Mouse (Mus musculus) hematopoietic stem cell, adult 5-6 weeks (primary cell): Measurements from ENCODE around the gene Tspan2. TPM values are rescaled to one million over a fixed set of nuclear protein-coding genes. Genes with fewer than 3 reads are reported as not detected.

Experiments
- ATAC-seq, 2 experiments: fragments of 125-278 bp in 1 of 2; replicated peaks in 1 of 2; 2 replicates each; pipeline ENCODE4 v1.8.0; 2016 to 2017; ENCODE audit warnings: inconsistent platforms in 2 of 2, mild to moderate bottlenecking in 2 of 2, moderate number of reproducible peaks in 2 of 2, low read depth in 1 of 2, moderate TSS enrichment in 1 of 2; ENCODE audit not compliant: low FRiP score in 2 of 2, poor library complexity in 2 of 2, severe bottlenecking in 2 of 2, insufficient read depth in 1 of 2, low TSS enrichment in 1 of 2
- total RNA-seq: library from RNA; stranded (forward); fragments of 172-1452, 232-1000 nt; gene quantifications from 2 replicates; pipeline ENCODE4 v1.2.3, GENCODE M21; 2017

Gene Tspan2
- total RNA-seq, 1 experiment from 2014 or later, result 20.6 TPM

DNA sequence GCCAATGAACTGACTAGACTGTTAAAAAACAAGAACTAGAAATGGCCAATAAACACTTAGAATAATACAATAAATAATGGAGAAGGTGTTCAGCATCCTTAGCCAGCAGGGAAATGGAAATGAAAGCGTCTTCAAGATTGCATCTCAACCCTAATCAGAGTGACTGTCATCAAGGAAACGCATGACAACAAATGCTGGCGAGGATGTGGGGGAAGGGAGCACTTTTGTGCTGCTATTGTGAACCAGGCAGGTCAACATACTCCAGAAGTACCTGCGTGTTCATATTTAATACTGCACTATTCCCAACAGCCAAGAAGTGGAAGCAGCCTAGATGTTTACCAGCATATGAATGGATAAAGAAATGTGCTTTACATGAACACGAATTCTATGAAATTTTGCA is 4.9 kb upstream of the Tspan2 start:
- no peak for ATAC-seq

DNA sequence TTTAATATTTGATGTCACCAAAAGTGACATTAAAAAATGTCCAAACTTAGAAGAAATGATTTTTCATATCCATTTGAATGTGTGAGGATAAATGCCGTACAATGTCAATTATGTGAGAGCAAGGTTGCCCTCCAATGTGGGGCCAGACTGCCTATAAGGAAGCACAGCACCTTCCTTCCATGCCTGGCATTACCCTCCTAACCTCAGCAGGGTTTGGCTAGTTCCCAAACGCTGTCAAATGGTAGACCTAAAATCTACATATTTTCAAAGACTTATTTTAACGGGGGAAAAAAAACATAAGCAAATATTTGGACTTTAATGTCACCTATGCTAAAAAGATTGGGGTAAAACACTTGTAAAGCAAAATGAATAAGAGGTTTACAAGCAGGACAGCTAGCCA is 3.2 kb upstream of the Tspan2 start:
- ATAC-seq, result peak in 1 of 2 experiments; percentile 35; a peak in 1 of 4 replicates

DNA sequence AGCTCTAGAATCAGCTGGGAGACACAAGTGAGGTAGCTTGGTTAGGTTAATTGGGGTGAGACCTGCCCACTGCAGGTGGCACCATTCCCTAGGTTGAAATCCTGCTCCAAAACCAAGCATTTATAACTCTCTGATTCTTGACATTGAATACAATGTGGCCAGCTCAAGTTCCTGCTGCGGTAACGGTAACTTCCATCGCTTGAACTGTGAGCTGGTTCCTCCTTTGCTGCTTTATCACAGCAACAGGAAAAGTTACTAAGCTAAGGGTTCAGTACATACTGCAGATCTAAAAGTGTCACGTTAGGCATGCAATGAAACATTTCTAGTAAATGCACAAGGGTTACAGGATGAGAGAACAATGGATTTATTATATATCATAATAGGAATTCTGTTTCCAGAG is 1.7 kb upstream of the Tspan2 start:
- peak; percentile 68 to 70 for ATAC-seq

DNA sequence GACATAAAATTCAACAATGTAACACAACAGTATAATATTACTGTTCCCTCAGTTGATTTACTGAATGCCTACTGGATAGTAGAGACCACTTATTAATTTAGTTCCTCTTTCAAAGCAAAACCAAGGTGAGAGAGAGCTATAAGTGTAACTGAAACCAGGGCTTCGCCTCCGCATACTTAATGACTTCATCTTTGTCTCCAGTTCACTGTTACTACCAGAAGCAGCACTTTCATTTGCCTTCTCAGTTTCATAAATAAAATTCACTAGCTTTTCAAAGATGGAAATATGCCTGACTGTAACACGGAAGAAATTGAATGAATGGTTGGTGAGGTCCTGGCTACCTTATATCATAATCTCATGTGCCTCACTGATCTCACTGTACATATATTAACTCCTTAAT is 1.3 kb upstream of the Tspan2 start:
- ATAC-seq, result peak; percentile 39 to 49; a peak in 3 of 4 replicates

DNA sequence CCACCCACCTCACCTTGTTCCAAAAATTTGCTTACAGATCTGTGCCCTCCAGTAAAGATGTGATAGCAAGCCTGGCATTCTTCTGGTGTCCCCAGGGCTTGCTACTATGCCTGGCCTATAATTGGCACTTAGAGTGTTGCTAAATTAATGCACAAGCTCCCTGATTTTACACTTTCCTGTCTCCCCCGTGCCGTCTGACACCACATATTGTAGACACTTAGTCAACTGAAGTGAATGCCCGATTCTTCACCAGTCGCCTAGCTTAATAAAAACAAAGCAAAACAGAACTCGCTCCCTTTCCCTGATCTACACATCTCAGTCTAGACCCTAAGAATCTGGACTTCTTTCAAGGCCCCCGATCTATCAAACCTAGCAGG is 405 bp upstream of the Tspan2 start:
- no peak for ATAC-seq

DNA sequence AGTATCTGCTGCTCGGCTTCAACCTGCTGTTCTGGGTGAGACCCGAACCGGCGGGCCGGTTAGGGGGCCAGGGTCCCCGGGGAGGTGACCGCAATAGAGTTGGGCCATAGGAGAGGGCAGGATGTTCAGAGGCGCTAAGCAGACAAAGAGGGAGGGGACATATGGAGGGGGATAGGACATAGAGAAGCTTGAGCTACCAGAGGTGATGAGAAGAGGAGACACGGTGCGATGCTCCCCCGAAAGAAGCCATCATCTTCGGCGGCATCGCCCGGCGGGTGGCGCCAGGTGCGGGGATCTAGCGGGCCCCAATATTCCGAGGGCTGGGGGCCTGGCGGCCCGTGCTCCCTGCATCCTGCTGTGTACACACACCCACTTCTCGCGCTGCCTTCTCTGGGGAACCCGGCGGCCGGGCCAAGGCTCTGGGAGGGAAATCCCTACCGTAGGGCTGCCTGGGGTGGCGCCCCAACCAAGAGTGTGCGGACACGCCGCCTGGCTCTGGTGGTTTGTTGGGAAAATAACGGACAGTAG is 766 bp downstream of the Tspan2 start:
- 0 out of 4 replicates have a peak, but pooled peaks of 1 of the 2 experiments have one; percentile 4 for ATAC-seq

DNA sequence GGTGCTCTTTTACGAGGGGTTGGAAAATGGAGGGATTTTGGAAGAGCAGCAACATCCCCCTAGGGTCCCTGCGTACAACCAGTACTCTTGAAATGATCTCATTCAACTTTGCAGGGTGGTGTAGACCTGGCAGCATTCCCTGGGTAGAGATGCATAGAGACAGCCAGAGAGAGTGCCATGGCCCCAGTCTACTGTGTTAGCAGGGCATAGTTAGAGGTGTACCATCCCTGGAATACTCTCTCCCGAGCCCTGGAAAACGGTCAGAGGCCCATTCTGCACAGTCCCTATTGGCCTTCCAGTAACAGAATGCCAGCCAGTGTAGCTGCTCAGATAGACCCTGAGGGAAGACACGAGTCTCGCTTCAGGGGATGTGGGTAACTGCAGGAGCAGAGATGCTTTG is 1.3 kb downstream of the Tspan2 start:
- no peak for ATAC-seq

DNA sequence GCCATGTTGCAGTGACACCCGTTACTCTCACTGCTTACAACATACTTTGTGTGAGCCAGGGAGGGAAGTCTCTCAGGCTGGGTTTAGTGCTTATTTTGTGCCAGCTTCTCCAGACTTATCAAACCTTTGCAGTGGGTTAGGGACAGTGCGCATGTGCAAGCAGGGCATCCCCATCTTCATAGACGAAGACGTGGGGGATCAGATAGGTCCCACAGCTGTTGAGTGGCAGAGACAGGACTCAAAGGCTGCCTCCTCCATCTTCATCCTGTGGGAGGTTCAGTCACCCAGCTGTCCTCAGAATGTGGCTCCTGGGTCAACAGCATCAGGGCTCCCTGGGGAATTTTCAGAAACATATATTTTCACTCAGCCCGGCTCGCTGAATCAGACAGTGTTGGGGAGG is 2.1 kb downstream of the Tspan2 start:
- no peak for ATAC-seq

DNA sequence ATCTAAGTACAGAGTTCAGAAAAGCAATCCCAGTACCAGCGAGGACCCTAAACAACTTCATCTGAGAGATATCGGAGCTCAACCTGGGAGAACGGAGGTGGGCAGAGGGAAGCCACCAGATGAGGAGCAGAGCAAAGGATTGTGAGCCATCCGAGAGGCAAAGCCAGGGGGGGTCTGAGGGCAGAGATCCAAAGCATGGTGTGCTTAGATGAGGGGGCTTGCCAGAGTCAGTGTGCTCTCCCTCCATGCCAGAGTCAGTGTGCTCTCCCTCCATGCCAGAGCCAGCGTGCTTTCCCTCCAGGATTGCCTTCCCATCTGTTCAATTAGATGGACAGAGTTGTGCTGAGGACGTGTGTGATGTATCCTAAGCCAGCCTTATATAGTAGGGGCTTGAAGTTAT is 2.8 kb downstream of the Tspan2 start:
- no peak for ATAC-seq

DNA sequence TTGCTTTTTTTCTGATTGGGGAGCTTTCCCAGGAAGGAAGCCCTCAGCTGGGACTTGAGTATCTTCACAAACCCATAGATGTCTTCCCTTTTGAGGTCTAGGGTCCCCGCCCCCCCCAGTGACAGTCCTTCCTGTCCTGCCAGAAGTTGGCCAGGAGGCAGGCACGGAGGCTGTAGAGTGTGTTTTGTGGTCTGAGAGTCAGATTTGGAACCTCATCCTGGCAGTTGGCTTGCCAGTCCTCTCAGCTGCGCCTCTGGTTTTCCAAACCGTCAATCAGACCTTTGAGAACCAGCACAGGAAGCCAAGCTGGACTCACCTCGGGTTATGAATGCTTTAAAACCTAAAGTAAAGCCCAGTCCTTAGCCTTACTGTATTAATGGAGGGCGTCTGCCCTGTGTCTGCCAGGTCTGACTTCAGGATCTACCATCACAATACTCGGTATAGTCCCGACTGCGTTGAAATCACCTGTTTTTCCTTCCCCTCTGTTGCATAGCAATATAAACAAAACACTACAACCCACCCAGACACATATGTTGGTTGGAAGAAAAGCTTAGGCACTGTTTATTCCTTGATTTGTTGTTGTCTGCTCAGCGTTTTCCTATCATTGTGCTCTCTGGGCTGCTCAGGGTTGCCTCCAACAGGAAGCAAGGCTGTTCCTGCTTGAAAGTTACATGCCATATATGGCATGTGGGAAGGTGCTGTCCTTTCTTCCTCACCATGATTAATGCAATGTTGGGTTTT is 4.0 kb downstream of the Tspan2 start:
- peak; percentile 68 to 69 for ATAC-seq

DNA sequence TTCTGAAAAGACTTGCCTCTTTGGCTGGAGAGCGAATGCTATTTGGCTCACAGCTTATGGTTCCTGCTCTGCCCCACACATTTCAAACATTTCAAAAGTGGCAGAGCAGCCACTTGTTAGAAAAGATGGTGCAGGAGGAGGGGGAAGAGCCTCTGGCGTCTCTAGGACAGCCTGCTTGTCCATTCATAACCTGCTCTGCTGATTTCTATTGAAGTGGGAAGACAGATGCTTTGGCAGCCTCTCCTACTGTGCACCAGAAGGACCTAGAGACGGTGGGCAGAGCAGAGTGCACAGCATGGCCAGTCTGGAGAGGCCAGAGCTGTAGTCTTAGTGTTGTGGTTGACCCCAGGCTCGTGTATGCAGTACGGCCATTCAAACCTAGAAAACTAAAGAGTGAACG is 4.6 kb downstream of the Tspan2 start:
- ATAC-seq, result no peak

DNA sequence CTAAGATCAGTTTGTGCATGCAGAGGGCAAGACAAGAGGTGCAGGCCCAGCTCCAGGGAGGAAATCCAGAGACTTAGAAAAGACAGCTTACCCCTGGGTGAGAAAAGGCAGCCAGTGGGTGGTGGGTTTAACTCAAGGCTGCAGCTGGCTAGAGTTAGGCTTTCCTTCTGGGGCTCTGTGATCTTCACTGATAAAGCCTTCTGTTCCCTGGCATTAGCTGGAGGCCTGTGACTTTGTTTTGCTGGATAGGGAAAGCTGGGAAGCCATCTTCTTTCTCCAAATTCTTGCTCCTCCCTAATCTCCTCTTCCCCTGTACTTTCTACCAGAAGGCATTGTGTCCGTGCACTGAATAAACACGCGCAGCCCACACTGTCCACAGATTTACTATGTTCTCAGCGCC is 8.4 kb downstream of the Tspan2 start:
- ATAC-seq, result no peak

DNA sequence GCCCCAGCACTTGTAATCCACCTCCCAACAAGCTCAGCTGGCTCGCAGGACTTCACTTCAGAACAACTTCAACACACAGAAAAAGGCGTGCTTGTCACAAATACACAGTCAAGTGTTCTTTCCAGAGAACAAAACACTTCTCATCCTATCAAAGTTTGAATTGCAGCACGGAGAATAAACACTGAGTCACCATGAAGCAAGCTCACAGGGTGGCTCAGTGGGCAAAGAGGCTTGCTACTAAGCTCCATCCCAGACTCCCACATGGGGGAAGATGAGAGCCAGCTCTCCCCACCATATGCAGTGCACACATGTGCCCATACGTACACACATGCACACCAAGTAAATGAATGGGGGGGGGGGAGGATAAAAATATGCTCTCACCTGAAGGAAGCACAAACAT is 8.9 kb downstream of the Tspan2 start:
- no peak for ATAC-seq

DNA sequence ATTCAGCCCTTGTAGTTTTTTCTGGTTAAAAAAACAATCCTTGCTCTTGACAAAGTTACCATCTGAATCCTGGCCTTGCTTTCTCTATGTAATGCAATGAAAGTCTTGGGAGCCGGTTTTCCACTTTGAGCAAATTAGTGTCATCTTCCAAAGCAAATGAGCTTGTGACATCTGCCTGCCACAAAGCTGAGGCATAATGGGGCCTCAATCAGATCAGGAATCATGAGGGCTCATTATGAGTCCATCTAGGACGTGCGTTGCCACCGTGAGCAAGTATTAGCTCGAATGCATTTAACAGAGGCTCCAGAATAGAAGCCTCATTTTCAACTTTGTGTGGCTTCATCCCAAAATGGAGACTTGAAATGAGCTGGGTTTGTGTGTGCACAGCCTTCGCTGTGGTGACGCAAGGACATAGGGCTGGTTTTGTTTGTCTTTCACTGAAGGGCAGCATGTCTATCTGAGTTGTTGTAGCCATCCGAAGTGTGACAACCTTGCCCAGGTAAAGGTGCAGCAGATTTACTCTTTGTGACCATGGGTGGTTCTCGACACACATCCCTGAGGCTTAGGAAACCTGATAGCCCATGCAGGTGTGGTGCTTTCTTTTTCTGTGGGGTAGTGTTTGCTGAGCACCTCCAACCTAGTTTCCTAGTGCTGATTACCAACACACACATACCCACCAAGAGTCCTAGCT is 9.6 kb downstream of the Tspan2 start:
- ATAC-seq, result no peak

DNA sequence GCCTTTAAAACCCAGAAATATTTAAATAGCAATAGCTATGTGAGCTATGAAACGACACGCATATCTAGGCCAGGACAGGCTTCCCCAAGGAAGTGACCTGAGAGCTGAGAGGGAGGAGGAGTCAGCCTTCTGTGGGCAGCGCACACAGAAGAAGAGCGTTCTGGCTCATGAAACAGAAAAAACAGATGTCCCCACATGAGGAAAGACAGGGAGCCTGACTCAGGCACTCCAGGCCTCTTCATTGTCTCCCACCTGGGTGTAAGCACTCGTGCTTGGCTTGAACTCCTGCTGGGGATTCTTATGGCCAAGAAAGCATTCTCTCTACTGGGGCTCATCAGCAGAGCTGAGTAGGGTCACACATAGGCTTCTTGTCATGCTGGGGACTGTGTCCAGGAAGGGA is 10.3 kb downstream of the Tspan2 start:
- peak; percentile 55 to 71 for ATAC-seq

DNA sequence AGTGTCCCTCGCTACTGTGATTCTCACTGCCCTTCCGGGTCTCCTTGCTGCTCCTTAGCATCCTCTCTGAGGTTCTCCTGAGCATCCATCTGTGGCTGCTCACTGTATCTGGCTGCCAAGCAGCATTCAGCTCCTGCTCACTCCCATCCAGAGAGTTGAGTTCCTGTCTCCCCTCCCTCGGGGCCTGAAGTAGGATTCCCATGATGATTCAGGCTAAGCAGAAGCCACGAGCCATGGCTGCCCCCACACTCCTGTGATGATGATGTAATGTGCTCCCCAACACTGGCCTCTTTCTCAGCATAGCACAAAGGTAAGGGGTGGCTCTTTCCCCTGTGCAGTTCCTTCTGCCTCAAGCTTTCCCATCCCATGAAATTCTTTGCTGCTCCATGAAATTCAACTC is 11.8 kb downstream of the Tspan2 start:
- ATAC-seq, result no peak

DNA sequence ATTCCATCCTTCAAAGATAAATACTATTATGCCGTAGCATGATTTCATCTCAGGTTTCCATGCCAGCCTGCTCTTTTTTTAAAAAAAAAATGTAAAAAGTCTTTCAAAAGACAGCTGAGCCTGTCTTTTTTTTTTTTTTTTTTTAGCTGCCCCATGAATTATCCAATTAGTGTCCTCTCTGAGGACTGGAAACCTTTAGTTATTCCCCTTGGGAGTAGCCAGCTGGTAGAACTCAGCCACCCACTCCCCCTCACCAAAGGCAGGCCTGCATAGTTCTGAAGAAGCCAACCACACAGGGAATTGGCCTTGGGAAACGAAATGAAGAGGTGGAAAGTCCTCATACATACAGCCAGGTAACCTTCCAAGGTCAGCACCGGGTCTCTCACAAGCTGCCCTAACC is 13.7 kb downstream of the Tspan2 start:
- ATAC-seq, result no peak

DNA sequence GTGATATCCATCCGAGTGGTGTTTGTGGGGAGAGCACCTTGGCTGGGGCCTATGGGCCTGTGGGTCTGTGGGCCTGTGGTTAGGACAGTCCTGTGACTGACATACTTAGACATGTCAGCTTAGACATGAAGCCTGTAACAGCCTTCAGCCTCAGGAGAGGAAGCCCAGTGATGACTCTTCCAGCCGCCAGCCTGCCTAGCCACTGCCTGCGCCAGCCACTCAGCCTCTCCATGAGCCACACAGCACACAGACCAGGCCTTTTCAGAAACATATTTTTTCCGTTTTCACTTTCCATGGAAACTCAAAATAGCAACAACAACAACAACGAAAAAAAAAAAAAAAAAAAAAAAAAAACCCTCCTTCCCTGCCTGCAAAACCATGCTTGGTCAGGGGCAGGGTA is 14.4 kb downstream of the Tspan2 start:
- ATAC-seq, result peak; percentile 40 to 51; a peak in 1 of 4 replicates

DNA sequence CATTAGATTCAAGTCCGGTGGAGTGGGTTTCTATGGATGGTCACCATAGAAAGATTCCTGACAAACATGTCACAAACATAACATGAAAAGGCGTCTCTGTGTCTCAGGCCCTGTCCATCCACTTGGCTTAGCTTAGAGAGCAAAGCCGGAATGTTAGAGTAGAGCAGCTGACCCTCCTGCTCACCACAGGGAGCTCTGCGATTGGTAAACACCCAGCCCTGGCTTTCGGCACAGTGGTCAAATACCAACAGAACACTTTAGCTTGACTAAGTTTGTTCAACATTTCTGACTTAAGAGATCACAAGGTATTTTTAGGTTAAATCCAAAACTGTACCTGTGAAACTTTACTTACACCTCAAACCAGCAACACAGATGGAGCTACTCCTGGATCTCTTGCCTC is 16.8 kb downstream of the Tspan2 start:
- no peak for ATAC-seq
